In genomic region chr1:36512089-36512965, GRCm38 (mm10) we compare ENCODE assay signal across 9 mouse cellular contexts. TPM values are rescaled to one million over a fixed set of nuclear protein-coding genes. Genes with fewer than 3 reads are reported as not detected.
DNase-seq lines count a peak whose midpoint lies in the region; ATAC-seq lines count a peak whose summit lies in the region.
"Had no signal": no experiment of that assay in that cellular context is flagged by ENCODE, and none has a peak within 500 bp of the region (broad histone marks: within the 10 kb centered on the region; RNA-seq: fewer than 3 reads in every experiment).

No protein-coding gene starts in this region.

- no peaks in the 10 kb centered on the region for H3K27me3 ChIP-seq in lung, embryonic 16.5 days (ENCODE audit: control insufficient read depth, insufficient read depth, low read depth, low read length)

- WGBS in lung, embryonic 16.5 days = 0% methylated on average over 55 of the region's 126 CpGs

- H3K9me3 ChIP-seq in lung, embryonic 16.5 days (ENCODE audit: control insufficient read depth, low read length) = no peaks in the 10 kb centered on the region

- peak; percentile 61 for ATAC-seq in lung, embryonic 16.5 days (ENCODE audit: low read depth)

- no peaks in the 10 kb centered on the region for H3K36me3 ChIP-seq in lung, embryonic 16.5 days (ENCODE audit: control insufficient read depth, insufficient read depth, low read length)

- H3K4me3 ChIP-seq in lung, embryonic 16.5 days (ENCODE audit: low read length) = peak overlapping the region; percentile 90

- peak overlapping the region; percentile 83 for H3K4me2 ChIP-seq in lung, embryonic 16.5 days (ENCODE audit: low read depth, low read length)

- peak overlapping the region; percentile 97 for H3K27ac ChIP-seq in lung, embryonic 16.5 days (ENCODE audit: low read length)

- H3K9ac ChIP-seq in lung, embryonic 16.5 days (ENCODE audit: low read length) = peak overlapping the region; percentile 86

- peaks cover 21% of the 10 kb centered on the region for H3K4me1 ChIP-seq in lung, embryonic 16.5 days (replicated peaks; ENCODE audit: control insufficient read depth, insufficient read depth, low read length)

- peak; percentile 80 for DNase-seq in A20 (ENCODE audit: low read depth, low spot score)
- peak; percentile 2 for DNase-seq in MEL-GATA-1-ER (ENCODE audit: extremely low read depth, low read depth)
- DNase-seq in cerebellum, postnatal 25 days = peak; percentile 76 to 81
- peak; percentile 46 to 51 for DNase-seq in gastrocnemius, postnatal 36 days
- DNase-seq in kidney, postnatal 10 days = peak; percentile 61
- peak; percentile 43 to 46 for DNase-seq in right cerebral cortex, adult 2 months (ENCODE audit: low spot score in 2 of 2)
- DNase-seq in urinary bladder, postnatal 36 days (ENCODE audit: low spot score in 2 of 2) = peak; percentile 26 to 44

- intact Hi-C loops in gastrocnemius, postnatal 36 days (cut with DNase I) = no loop called here

RNA-seq across cellular contexts. Expression of gene Cnnm3, which starts 0.7 kb away (rescaled TPM):
- 10 to 100 TPM; 10.8 to 12.2 TPM for total RNA-seq in gastrocnemius, postnatal 36 days (2021)
- polyA plus RNA-seq in lung, embryonic 16.5 days (2015; fragmentation: Nextera tagmentation; extraction: Ambion mirVana) = 3.5 and 4.4 TPM in 2 replicates

RNA-seq across cellular contexts. Expression of gene Ankrd23, which starts 24.4 kb away (rescaled TPM):
- 1,000 to 10,000 TPM; 2,677 to 2,859 TPM for total RNA-seq in gastrocnemius, postnatal 36 days (2021)
- polyA plus RNA-seq in lung, embryonic 16.5 days (2015; fragmentation: Nextera tagmentation; extraction: Ambion mirVana) = 17.9 and 20.0 TPM in 2 replicates

RNA-seq across cellular contexts. Expression of gene Gm42417, which starts 26.9 kb away (rescaled TPM):
- total RNA-seq in gastrocnemius, postnatal 36 days (2021) = 1,000 to 10,000 TPM; 1,257 to 1,260 TPM
- 0.29 TPM in 1 of 2 replicates, not detected in the other for polyA plus RNA-seq in lung, embryonic 16.5 days (2015; fragmentation: Nextera tagmentation; extraction: Ambion mirVana)
- polyA plus RNA-seq: gonadal fat pad, adult 2 months had no signal

RNA-seq across cellular contexts. Expression of gene Ankrd39, which starts 34.9 kb away (rescaled TPM):
- 1 to 10 TPM; 7.8 to 8.5 TPM for total RNA-seq in gastrocnemius, postnatal 36 days (2021)
- polyA plus RNA-seq in lung, embryonic 16.5 days (2015; fragmentation: Nextera tagmentation; extraction: Ambion mirVana) = 23.3 and 26.2 TPM in 2 replicates

RNA-seq across cellular contexts. Expression of gene Cnnm4, which starts 40.9 kb away (rescaled TPM):
- total RNA-seq in gastrocnemius, postnatal 36 days (2021) = 1 to 10 TPM; 7.0 to 7.1 TPM
- 12.3 and 13.0 TPM in 2 replicates for polyA plus RNA-seq in lung, embryonic 16.5 days (2015; fragmentation: Nextera tagmentation; extraction: Ambion mirVana)

Comparison
In these comparisons a context has a peak if more than half of its experiments do, and no peak if none do; other contexts are left out.
1. Peak in every context shown above with its lines: DNase-seq, ATAC-seq, H3K4me3 ChIP-seq and H3K27ac ChIP-seq.
2. DNase-seq: peak in every context shown above with its lines; median percentile 80 in A20; 78 in cerebellum, postnatal 25 days; 61 in kidney, postnatal 10 days; 48 in gastrocnemius, postnatal 36 days; 44 in right cerebral cortex, adult 2 months; 35 in urinary bladder, postnatal 36 days; 2 in MEL-GATA-1-ER.